Mouse (Mus musculus) MEL (cell line): ENCODE results near the gene Morn1. TPM values are rescaled to one million over a fixed set of nuclear protein-coding genes. Genes with fewer than 3 reads are reported as not detected.

ENCODE experiments used
- DNase-seq: peaks from one replicate; pipeline ENCODE4 v3.0.0; 2011; ENCODE audit warnings: low read depth, low spot score
- H3K27ac ChIP-seq: 2 replicates; pipeline ENCODE4 v1.5.1; 2012; ENCODE audit warnings: low read depth, mild to moderate bottlenecking, control low read depth, low read length, moderate library complexity; ENCODE audit not compliant: control insufficient read depth
- H3K27me3 ChIP-seq, 2 experiments: fragments of 150-350 bp in 1 of 2; sonication (generic) in 1 of 2; 2 replicates each; pipeline ENCODE4 v1.6.1; 2012; ENCODE audit warnings: low read length in 2 of 2, mild to moderate bottlenecking in 2 of 2, improper control_type of control experiment in 1 of 2, moderate library complexity in 1 of 2; ENCODE audit not compliant: insufficient read depth in 2 of 2, control insufficient read depth in 1 of 2
- H3K36me3 ChIP-seq, 2 experiments: 2 replicates each; pipeline ENCODE4 v1.6.1; 2012 to 2014; ENCODE audit warnings: low read length in 2 of 2, improper control_type of control experiment in 1 of 2, inconsistent platforms in 1 of 2, mild to moderate bottlenecking in 1 of 2; ENCODE audit not compliant: insufficient read depth in 2 of 2, control insufficient read depth in 1 of 2
- H3K4me1 ChIP-seq, 2 experiments: fragments of 150-350 bp in 1 of 2; sonication (generic) in 1 of 2; 2 replicates each; pipeline ENCODE4 v1.6.1; 2012; ENCODE audit warnings: low read length in 2 of 2, improper control_type of control experiment in 1 of 2, mild to moderate bottlenecking in 1 of 2; ENCODE audit not compliant: insufficient read depth in 2 of 2, control insufficient read depth in 1 of 2
- H3K4me3 ChIP-seq, 2 experiments: fragments of 150-350 bp in 1 of 2; sonication (generic) in 1 of 2; 2 replicates each; pipeline ENCODE4 v1.5.1; 2012; ENCODE audit warnings: low read depth in 2 of 2, low read length in 2 of 2, mild to moderate bottlenecking in 2 of 2, moderate library complexity in 2 of 2, control low read depth in 1 of 2, improper control_type of control experiment in 1 of 2; ENCODE audit not compliant: control insufficient read depth in 1 of 2, insufficient read depth in 1 of 2
- H3K79me2 ChIP-seq: 2 replicates; pipeline ENCODE4 v1.6.1; 2012; ENCODE audit warnings: mild to moderate bottlenecking, low read length, moderate library complexity; ENCODE audit not compliant: control insufficient read depth, poor library complexity, insufficient read depth
- H3K9ac ChIP-seq: 2 replicates; pipeline ENCODE4 v1.6.1; 2012; ENCODE audit warnings: low read depth, mild to moderate bottlenecking, control low read depth, low read length, moderate library complexity; ENCODE audit not compliant: control insufficient read depth, poor library complexity, severe bottlenecking
- H3K9me3 ChIP-seq: fragments of 150-350 bp; sonication (generic); replicated peaks from 2 replicates; pipeline ENCODE4 v1.6.1; 2012; ENCODE audit warnings: mild to moderate bottlenecking, low read length, improper control_type of control experiment, moderate library complexity; ENCODE audit not compliant: insufficient read depth
- CTCF ChIP-seq, 3 experiments: IDR thresholded peaks in 2 of 3; conservative IDR thresholded peaks in 1 of 3; 2 replicates each; pipeline ENCODE4 v1.5.1; 2011 to 2012; ENCODE audit warnings: low read length in 3 of 3, low read depth in 2 of 3, mild to moderate bottlenecking in 2 of 3, improper control_type of control experiment in 1 of 3, inconsistent platforms in 1 of 3, mixed read lengths in 1 of 3, moderate library complexity in 1 of 3; ENCODE audit not compliant: control insufficient read depth in 1 of 3, insufficient read depth in 1 of 3, poor library complexity in 1 of 3, severe bottlenecking in 1 of 3
- E2F4 ChIP-seq: IDR thresholded peaks from 2 replicates; pipeline ENCODE4 v1.6.1; 2011; ENCODE audit warnings: low read depth, low read length, improper control_type of control experiment, borderline replicate concordance
- ETS1 ChIP-seq: IDR thresholded peaks from 2 replicates; pipeline ENCODE4 v1.6.1; 2012; ENCODE audit warnings: low read depth, mild to moderate bottlenecking, inconsistent platforms, low read length, improper control_type of control experiment, moderate library complexity
- GABPA ChIP-seq: IDR thresholded peaks from 2 replicates; pipeline ENCODE4 v1.6.1; 2012; ENCODE audit warnings: low read depth, mild to moderate bottlenecking, inconsistent platforms, low read length, improper control_type of control experiment, moderate library complexity
- JUND ChIP-seq: IDR thresholded peaks from 2 replicates; pipeline ENCODE4 v1.6.1; 2011; ENCODE audit warnings: low read depth, mild to moderate bottlenecking, improper control_type of control experiment, low read length
- MAFK ChIP-seq: IDR thresholded peaks from 2 replicates; pipeline ENCODE4 v1.6.1; 2011; ENCODE audit warnings: low read depth, mild to moderate bottlenecking, low read length, improper control_type of control experiment, borderline replicate concordance
- MXI1 ChIP-seq: IDR thresholded peaks from 2 replicates; pipeline ENCODE4 v1.6.1; 2011; ENCODE audit warnings: mild to moderate bottlenecking, low read depth, low read length, improper control_type of control experiment
- MYB ChIP-seq: IDR thresholded peaks from 2 replicates; pipeline ENCODE4 v1.6.1; 2011; ENCODE audit warnings: mild to moderate bottlenecking, low read depth, low read length, improper control_type of control experiment
- MYC ChIP-seq: IDR thresholded peaks from 2 replicates; pipeline ENCODE4 v1.6.1; 2011; ENCODE audit warnings: low read depth, mild to moderate bottlenecking, low read length, improper control_type of control experiment, moderate library complexity
- NELFE ChIP-seq: IDR thresholded peaks from 2 replicates; pipeline ENCODE4 v1.6.1; 2011; ENCODE audit warnings: low read depth, low read length, improper control_type of control experiment
- POLR2AphosphoS2 ChIP-seq: IDR thresholded peaks from 2 replicates; pipeline ENCODE4 v1.6.1; 2011; ENCODE audit warnings: low read length, improper control_type of control experiment
- RCOR1 ChIP-seq: IDR thresholded peaks from 2 replicates; pipeline ENCODE4 v1.6.1; 2012; ENCODE audit warnings: low read depth, mild to moderate bottlenecking, inconsistent platforms, low read length, improper control_type of control experiment
- SIN3A ChIP-seq: IDR thresholded peaks from 2 replicates; pipeline ENCODE4 v1.6.1; 2012; ENCODE audit warnings: low read length, improper control_type of control experiment, inconsistent platforms
- SMC3 ChIP-seq: IDR thresholded peaks from 2 replicates; pipeline ENCODE4 v1.6.1; 2011; ENCODE audit warnings: low read depth, low read length, improper control_type of control experiment
- TBP ChIP-seq: IDR thresholded peaks from 2 replicates; pipeline ENCODE4 v1.8.0; 2011; ENCODE audit warnings: low read depth, low read length, improper control_type of control experiment
- USF2 ChIP-seq, 2 experiments: IDR thresholded peaks; 2 replicates each; pipeline ENCODE4 v1.6.1; 2011 to 2012; ENCODE audit warnings: improper control_type of control experiment in 2 of 2, low read length in 2 of 2, borderline replicate concordance in 1 of 2, inconsistent platforms in 1 of 2, low read depth in 1 of 2, mild to moderate bottlenecking in 1 of 2; ENCODE audit not compliant: insufficient read depth in 1 of 2
- ZC3H11A ChIP-seq: IDR thresholded peaks from 2 replicates; pipeline ENCODE4 v1.6.1; 2012; ENCODE audit warnings: low read depth, mild to moderate bottlenecking, inconsistent platforms, low read length, improper control_type of control experiment
- ZMIZ1 ChIP-seq: IDR thresholded peaks from 2 replicates; pipeline ENCODE4 v1.6.1; 2012; ENCODE audit warnings: low read depth, mild to moderate bottlenecking, inconsistent platforms, low read length, improper control_type of control experiment, moderate library complexity
- ZNF384 ChIP-seq: IDR thresholded peaks from 2 replicates; pipeline ENCODE4 v1.6.1; 2012; ENCODE audit warnings: low read depth, mild to moderate bottlenecking, inconsistent platforms, low read length, improper control_type of control experiment
- polyA plus RNA-seq, 2 experiments: library from polyadenylated mRNA; stranded (reverse) in 1 of 2; unstranded in 1 of 2; fragments of >175 nt in 1 of 2; fragments of >200 nt in 1 of 2; gene quantifications; 2 replicates each; pipeline versions ENCODE4 v1.2.1 to v1.2.4; 2012; ENCODE audit warnings: low replicate concordance in 2 of 2, low read depth in 1 of 2; ENCODE audit not compliant: insufficient read length in 2 of 2, insufficient read depth in 1 of 2, missing spikeins in 1 of 2
- total RNA-seq: library from RNA; depleted of rRNA; stranded (reverse); fragments of 300-350 nt; gene quantifications from 2 replicates; pipeline ENCODE4 v1.2.3, GENCODE M21; 2012

Gene Morn1
- total and polyA plus RNA-seq, 3 experiments = 4.1 to 4.4 TPM; not detected in 1

DNA sequence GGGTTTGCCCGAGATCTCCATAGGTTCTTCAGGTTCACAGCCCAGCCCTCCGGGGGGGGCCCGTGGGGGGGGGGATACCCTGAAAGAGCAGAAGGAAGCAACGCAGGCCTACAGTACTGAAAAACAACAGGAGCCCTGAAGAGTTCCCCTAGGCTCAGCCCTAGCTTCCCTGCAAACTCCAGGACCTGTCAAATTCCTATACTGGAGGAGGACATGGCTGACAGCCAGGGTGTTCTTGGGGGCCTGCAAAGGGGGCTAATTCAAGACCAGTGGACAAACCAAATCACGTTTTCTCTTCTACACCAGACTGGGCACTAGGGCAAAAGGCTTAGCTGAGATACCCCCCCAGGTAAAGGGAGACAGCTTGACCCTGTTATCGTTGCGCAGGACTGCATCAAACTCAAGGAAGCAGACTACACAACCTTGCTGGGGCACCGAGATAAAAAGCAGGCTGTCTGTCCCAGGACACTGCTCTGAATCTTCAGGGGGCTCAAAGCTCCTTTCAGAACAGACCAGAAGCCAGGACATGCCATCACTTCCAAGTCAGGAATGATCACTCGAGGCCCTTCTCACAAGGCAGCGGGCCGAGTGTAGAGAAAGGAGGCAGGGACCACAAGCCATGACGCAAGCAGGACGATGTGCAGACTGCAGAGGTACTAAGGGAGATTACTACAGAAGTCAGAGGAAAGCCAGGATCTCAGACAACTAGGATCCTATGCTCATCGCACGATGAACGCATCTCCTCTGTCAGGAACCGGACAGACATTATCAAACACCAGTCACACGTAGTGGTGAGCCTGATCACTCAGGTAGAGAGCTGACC lies 98.1 kb downstream of the Morn1 start:
- DNase-seq = no peak
- Histone ChIP-seq H3K27me3 (no peaks in the 10 kb centered on the region), H3K79me2 (peaks cover 3% of the 10 kb centered on the region), H3K27ac (no peak overlapping the region), H3K4me1 (no peaks in the 10 kb centered on the region), H3K9me3 (no peaks in the 10 kb centered on the region), H3K36me3 (peaks cover 0 to under 1% of the 10 kb centered on the region in 2 experiments; a peak in 1 of 4 replicates), H3K4me3 (no peak overlapping the region), H3K9ac (no peak overlapping the region)
- no peak for TF ChIP-seq GABPA
- TF ChIP-seq ETS1 = no peak
- TF ChIP-seq MXI1 = no peak
- TF ChIP-seq USF2 (IDR thresholded peaks at IDR 0.05; ENCODE audit: borderline replicate concordance in 1 of 2, insufficient read depth in 1 of 2, low read depth in 1 of 2, low read length in 2 of 2) = no peak
- TF ChIP-seq MYC = no peak
- TF ChIP-seq JUND = no peak
- TF ChIP-seq MAFK = no peak
- TF ChIP-seq ZNF384 = no peak
- TF ChIP-seq E2F4 = no peak
- no peak for TF ChIP-seq ZMIZ1

DNA sequence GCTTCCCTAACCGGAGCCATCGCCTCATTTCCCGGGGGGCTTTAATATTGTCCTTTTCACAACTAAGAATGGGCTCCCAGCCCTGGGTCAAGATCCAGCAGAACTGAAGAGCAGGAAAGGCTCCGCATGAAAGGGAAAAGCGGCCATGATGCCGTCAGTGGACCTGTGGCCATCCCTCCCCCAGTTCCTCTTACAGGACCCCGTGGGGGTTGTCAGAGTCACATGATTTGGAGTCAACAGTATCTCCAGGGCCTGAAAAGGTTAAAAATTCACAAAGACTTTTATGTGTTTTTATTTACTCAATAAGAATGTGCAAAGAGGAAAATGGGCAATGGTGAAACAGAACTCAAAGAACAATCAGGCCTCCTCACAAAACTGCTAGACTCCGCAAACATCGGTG lies 99.5 kb downstream of the Morn1 start:
- no peaks in the 10 kb centered on the region for H3K36me3 ChIP-seq

DNA sequence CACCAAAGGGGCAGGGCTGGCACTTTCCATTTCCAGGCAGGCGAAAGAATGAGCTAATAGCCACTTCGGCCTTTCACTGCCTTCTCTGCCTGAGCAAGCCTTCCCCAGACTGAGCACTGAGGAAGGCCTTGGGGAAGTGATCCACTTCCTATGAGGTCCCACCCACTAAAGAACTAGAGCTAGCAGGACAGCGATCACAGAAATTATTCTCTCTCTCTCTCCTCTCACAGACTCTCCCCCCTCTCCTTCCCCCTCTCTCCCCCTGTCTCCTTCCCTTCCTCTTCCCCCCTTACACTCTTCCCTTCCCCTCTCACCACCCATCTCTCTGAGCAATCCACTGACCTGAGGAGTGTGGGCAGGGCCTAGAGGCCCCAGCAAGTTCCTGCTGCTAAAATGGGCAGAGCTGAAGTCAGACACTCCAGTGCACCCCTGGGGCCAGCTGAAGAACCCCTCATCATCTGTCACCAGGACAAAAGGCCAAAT lies 100.9 kb downstream of the Morn1 start:
- H3K4me3 ChIP-seq = no peak overlapping the region
- H3K4me1 ChIP-seq = no peaks in the 10 kb centered on the region
- H3K36me3 ChIP-seq = no peaks in the 10 kb centered on the region
- H3K27ac ChIP-seq = no peak overlapping the region
- peak; percentile 38 for DNase-seq
- H3K9ac ChIP-seq = no peak overlapping the region
- H3K79me2 ChIP-seq = peaks cover 2% of the 10 kb centered on the region
- H3K9me3 ChIP-seq = no peaks in the 10 kb centered on the region
- TF ChIP-seq RCOR1 (no peak), E2F4 (no peak), MXI1 (no peak), JUND (no peak), ZC3H11A (no peak), NELFE (no peak), TBP (no peak), MYB (no peak), SMC3 (no peak), CTCF (IDR thresholded peaks at IDR 0.05 in 2 of 3, conservative IDR thresholded peaks at IDR 0.05 in 1 of 3; ENCODE audit: control insufficient read depth in 1 of 3, insufficient read depth in 1 of 3, low read depth in 2 of 3, low read length in 3 of 3, poor library complexity in 1 of 3, severe bottlenecking in 1 of 3) (no peak)
- TF ChIP-seq, all 39 proteins: peak for 0
- no peaks in the 10 kb centered on the region for H3K27me3 ChIP-seq

More for the DNA sequence above, 99.5 kb downstream of the Morn1 start:
- TF ChIP-seq SIN3A (no peak), POLR2AphosphoS2 (no peak)
- no peak for DNase-seq
- H3K4me3 ChIP-seq = no peak overlapping the region
- no peak overlapping the region for H3K9ac ChIP-seq
- H3K4me1 ChIP-seq = no peaks in the 10 kb centered on the region
- no peak overlapping the region for H3K27ac ChIP-seq
- H3K9me3 ChIP-seq = no peaks in the 10 kb centered on the region
- peaks cover 3% of the 10 kb centered on the region for H3K79me2 ChIP-seq
- no peaks in the 10 kb centered on the region for H3K27me3 ChIP-seq
